Mouse (Mus musculus) brain, embryonic 14.5 days (tissue): Measurements from ENCODE around the gene Rpl26.

Experiments
- CTCF ChIP-seq: fragments of 200-500 bp; IDR thresholded peaks from 2 replicates; pipeline ENCODE4 v1.5.1; 2012; ENCODE audit warnings: inconsistent platforms, mild to moderate bottlenecking, moderate library complexity, borderline replicate concordance; ENCODE audit not compliant: insufficient read depth, insufficient read length; ENCODE audit errors: extremely low read depth
- POLR2A ChIP-seq: fragments of 200-500 bp; IDR thresholded peaks from 2 replicates; pipeline ENCODE4 v1.6.1; 2012; ENCODE audit warnings: mild to moderate bottlenecking, inconsistent platforms, borderline replicate concordance; ENCODE audit not compliant: poor library complexity, insufficient read depth, insufficient read length, severe bottlenecking; ENCODE audit errors: extremely low read depth

DNA sequence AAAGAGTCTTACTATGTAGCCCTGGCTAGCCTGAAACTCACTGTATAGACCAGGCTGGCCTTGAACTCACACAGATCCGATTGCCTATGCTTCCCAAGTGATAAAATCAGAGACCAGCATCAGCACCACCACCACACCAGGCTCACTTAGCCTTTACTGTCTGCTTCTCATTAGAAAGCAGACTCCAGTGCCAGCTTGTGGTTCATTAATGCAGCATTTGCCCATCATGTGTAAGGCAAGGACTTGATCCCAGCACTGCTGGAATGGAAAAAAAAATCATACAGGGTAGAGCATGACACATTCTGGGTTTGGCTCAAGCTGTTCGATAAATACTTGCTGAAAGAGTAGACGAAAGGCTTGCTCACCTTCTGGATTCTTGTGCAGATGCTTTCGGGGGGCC is 44.6 kb downstream of the Rpl26 start:
- TF ChIP-seq CTCF (no peak), POLR2A (no peak)
